Mouse (Mus musculus): ENCODE results near the gene Zfp444.

Zfp444 gene

GRCm38 (mm10) chr7:6172006-6172649 lies at the start of gene Zfp444:
TSS of gene Zfp444 (plus strand) at chr7:6172226.
- in situ Hi-C loops (cut with MboI, MseI), result loop anchor here (25.0 kb wide), 4 partner anchors 1085 to 1685 kb away; partner anchors contain the start of genes Epn1 (in 1 of the 2), Gm45844 (in 1 of the 2), U2af2 (in 1 of the 2) and Zfp580 (in 1 of the 2)

- in situ Hi-C loops (cut with MboI, MseI), result loop anchor here (5.0 to 25.0 kb wide), 3 partner anchors 65 to 1010 kb away; partner anchors contain the start of gene Zfp773 (in 1 of the 2)
Measured at GRCm38 (mm10) chr7:6126690-6127448, 45.2 kb upstream of the Zfp444 start.

- in situ Hi-C loops (cut with MboI, MseI), result loop anchor here in 1 of 2 experiments (25.0 kb wide), 1 partner anchor 1007 kb away; the partner anchor contains the start of gene Zfp773
Measured at GRCm38 (mm10) chr7:6130346-6130745, 41.7 kb upstream of the Zfp444 start.

- in situ Hi-C loops (cut with MboI, MseI), result loop anchor here in 1 of 2 experiments (25.0 kb wide), 1 partner anchor 1005 kb away; the partner anchor contains the start of gene Zfp773
Measured at GRCm38 (mm10) chr7:6132646-6133045, 39.4 kb upstream of the Zfp444 start.

DNA sequence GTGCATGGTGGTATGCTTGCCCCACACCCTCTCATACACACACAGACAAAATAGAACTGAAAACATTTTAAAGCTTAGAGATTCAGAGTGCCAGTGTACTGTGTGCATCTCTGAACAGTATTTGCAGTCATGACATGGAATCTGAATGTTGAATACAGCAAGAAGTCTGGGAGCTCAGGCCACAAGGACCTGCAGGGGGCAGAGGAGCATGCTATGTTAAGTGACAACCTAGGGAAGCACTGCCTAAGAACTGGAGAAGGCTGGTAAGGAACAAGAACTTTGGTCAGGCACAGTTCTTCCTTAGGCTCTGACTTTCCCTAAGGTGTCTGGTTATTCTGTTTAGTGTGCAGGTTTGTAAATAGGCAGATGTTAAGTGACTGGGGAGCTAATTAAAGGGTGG lies 35.5 kb upstream of the Zfp444 start:
- in situ Hi-C loops (cut with MboI, MseI), result loop anchor here in 1 of 2 experiments (25.0 kb wide), 1 partner anchor 1001 kb away; the partner anchor contains the start of gene Zfp773

DNA sequence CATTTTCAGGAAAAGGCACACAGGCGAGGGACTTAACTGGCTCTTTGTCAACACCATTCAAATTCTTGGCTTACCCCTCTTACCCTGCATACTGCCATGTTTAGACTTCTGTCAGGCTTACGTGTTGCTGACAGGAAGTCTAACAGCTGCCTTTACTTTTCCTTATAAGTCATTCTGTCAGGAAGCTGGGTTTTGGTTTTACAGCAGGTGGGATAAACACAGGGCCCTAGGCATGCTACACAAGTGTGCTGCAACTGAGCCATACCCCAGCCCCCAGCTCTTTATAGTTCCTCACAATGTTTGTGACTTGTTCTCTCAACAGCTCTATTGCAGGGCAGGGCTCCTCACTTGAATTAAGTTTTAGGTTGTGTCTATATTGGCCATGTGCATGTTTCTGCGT lies 32.7 kb upstream of the Zfp444 start:
- in situ Hi-C loops (cut with MboI, MseI), result loop anchor here in 1 of 2 experiments (25.0 kb wide), 1 partner anchor 998 kb away; the partner anchor contains the start of gene Zfp773

DNA sequence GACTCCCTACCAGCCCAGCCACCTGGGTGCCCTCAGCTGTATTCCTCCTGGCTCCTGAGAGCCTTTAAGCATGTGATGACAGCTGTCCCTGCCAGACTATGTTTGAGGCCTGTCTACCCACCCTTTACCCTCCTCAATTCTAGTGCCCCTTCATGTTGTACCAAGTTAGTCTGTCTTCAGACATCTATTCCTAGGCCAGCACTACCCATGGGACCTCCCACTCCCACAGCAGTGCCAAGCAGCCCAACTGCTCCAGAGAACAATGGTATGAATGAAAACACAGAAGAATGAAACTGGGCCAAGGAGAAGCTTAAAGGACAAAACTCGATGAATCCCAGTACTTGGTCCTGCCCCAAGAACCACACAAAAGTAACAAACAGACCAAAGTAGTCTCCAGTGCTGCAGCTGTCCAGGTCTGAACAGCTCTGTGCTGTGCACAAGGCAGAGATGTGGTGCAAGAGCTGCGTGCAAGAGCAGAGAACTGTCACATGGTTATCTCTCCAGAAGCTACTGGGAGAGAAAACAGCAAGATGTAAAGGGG lies 28.0 kb upstream of the Zfp444 start:
- in situ Hi-C loops (cut with MboI, MseI), result loop anchor here in 1 of 2 experiments (25.0 kb wide), 1 partner anchor 993 kb away; the partner anchor contains the start of gene Zfp773

GRCm38 (mm10) chr7:6145423-6146188 lies 26.4 kb upstream of the Zfp444 start:
- in situ Hi-C loops (cut with MboI, MseI), result loop anchor here in 1 of 2 experiments (25.0 kb wide), 1 partner anchor 992 kb away; the partner anchor contains the start of gene Zfp773

DNA sequence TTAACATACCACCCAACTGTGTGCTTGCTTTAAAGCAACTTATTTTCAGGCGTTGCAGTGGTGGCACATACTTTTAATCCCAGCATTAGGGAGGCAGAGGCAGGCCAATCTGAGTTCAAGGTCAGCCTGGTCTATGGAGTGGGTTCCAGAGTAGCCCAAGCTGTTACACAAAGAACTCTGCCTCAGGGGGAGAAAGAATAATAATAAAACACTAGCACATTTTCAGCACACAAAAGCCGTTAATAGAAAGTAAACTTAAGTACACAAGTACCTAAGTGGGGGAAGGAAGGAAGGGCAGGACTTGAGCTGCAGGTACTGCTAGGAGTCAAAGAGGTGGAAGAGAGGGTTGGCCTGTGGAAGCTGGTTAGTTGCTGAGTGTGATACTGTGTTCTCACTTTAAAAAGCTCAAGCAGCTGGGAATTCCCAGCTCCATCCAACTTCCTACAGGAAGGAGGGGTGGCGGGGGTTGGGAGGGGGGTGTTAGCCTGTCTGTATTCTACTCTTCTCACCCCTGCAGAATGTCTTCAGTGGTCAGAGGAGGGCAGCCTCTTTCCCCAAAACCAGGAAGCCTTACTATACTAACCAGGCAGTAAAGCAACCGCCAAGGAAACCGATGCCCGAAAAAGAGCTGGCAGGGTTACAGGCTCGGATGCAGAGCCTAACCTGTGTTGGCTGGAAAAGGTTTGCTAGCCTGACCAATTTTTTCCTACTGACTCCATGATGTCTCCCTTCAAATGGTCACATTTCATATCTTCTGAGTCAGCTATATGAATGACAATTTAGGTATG lies 25.6 kb upstream of the Zfp444 start:
- in situ Hi-C loops (cut with MboI, MseI), result loop anchor here in 1 of 2 experiments (25.0 kb wide), 1 partner anchor 991 kb away; the partner anchor contains the start of gene Zfp773

GRCm38 (mm10) chr7:6146982-6147325 lies 25.1 kb upstream of the Zfp444 start:
- in situ Hi-C loops (cut with MboI, MseI), result loop anchor here in 1 of 2 experiments (25.0 kb wide), 1 partner anchor 990 kb away; the partner anchor contains the start of gene Zfp773

DNA sequence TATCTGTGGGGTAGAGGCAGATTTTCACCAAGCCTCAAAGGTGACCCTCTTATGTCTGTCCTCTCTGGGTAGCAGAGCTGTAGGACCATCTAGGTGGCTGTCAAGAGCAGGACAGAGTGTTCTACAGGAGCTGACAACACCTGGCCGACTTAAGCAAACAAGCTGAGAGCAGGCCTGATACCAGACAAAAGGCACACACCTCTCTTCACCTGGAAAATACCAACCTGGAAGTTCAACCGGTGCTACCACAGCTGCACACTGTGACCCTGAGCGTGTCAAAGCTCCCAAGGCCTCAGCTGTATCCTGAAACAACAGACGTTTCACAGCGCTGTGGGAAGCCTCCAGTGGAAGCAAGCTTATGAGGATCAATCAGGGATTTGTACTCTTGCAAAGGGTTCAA lies 24.3 kb upstream of the Zfp444 start:
- in situ Hi-C loops (cut with MboI, MseI), result loop anchor here in 1 of 2 experiments (25.0 kb wide), 1 partner anchor 990 kb away; the partner anchor contains the start of gene Zfp773

GRCm38 (mm10) chr7:6151266-6151665 lies 20.8 kb upstream of the Zfp444 start:
- in situ Hi-C loops (cut with MboI, MseI), result loop anchor here (10.0 to 25.0 kb wide), 6 partner anchors 134 to 1664 kb away; partner anchors contain the start of genes Epn1 (in 1 of the 2), Fiz1 (in 1 of the 2), Gm44973 (in 1 of the 2) and Gm45844 (in 1 of the 2)

DNA sequence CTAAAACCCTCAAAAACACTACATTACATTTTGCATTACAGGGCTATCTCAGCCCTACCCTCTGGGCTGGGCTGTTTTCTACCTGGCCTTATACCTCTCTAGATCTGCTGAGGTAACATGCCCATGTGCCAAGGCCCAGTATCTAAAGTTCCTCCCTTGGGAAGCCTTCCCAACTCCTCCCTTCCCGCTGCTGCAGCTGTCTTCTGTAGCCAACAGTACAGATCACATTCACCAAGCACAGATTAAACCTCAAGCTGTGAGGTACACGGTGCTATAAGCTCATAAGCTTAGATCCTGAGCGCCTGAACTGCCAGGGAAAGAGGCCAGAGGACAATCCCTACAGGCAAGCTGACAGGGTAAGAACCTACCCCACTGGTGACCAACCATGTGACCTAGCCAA lies 20.0 kb upstream of the Zfp444 start:
- in situ Hi-C loops (cut with MboI, MseI), result loop anchor here (10.0 to 25.0 kb wide), 6 partner anchors 133 to 1665 kb away; partner anchors contain the start of genes Epn1 (in 1 of the 2), Fiz1 (in 1 of the 2), Gm44973 (in 1 of the 2) and Gm45844 (in 1 of the 2)

DNA sequence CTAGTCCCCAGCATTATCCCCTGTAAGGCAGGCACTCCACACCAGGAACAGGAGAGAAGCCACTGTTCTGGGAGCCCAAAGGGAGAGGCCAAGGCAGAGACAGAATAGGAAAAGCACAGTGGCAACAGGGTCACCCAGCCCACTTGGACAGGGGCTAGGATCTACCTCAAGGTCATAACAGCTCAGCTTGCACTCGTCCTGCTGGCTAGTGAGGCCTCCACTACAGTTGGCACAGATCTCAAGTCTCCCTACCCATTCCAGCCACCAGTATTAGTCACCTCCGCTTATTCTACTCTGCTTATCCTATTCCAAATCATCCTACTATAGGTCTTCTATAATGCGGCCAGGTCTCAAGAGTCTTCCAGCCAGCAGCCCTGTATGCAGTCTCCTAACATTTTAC lies 18.9 kb upstream of the Zfp444 start:
- in situ Hi-C loops (cut with MboI, MseI), result loop anchor here (10.0 to 25.0 kb wide), 6 partner anchors 132 to 1666 kb away; partner anchors contain the start of genes Epn1 (in 1 of the 2), Fiz1 (in 1 of the 2), Gm44973 (in 1 of the 2) and Gm45844 (in 1 of the 2)

- in situ Hi-C loops (cut with MboI, MseI), result loop anchor here (10.0 to 25.0 kb wide), 6 partner anchors 131 to 1667 kb away; partner anchors contain the start of genes Epn1 (in 1 of the 2), Fiz1 (in 1 of the 2), Gm44973 (in 1 of the 2) and Gm45844 (in 1 of the 2)
Measured at GRCm38 (mm10) chr7:6154164-6154563, 17.9 kb upstream of the Zfp444 start.

GRCm38 (mm10) chr7:6155031-6155872 lies 16.8 kb upstream of the Zfp444 start:
- in situ Hi-C loops (cut with MboI, MseI), result loop anchor here (10.0 to 25.0 kb wide), 6 partner anchors 130 to 1668 kb away; partner anchors contain the start of genes Epn1 (in 1 of the 2), Fiz1 (in 1 of the 2), Gm44973 (in 1 of the 2) and Gm45844 (in 1 of the 2)

DNA sequence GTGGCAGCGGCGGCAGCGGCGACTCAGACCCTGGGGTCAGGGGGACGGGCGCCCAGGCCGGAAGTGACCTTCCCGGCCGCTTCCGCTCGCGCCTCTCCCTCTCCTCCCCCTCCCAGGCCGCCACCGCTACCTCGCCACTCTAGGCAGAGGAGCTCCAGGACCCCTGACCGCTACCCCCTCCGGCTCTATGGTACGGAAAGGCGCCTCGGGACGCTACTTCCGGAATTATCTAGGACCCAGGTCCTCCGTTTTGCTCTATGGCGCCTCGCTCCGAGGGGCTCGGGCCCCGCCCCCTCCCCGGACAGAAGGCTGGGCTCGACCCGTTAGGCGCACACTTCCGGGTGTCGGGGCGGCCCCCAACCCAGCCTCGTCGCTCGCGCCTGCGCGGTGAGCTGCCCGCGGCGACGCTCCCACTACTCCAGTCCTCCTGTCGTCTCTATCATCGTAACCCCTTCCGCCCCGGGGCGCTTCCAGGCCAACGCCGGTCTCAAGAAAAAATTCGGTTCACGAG lies 16.1 kb upstream of the Zfp444 start, which contains the start of gene Zfp787:
Zfp787 (minus strand) TSS at position 97 of the 511 bp plus-strand sequence.
- in situ Hi-C loops (cut with MboI, MseI), result loop anchor here (10.0 to 25.0 kb wide), 6 partner anchors 129 to 1669 kb away; partner anchors contain the start of genes Epn1 (in 1 of the 2), Fiz1 (in 1 of the 2), Gm44973 (in 1 of the 2) and Gm45844 (in 1 of the 2)
